Mouse (Mus musculus) erythroblast, embryonic 14.5 days (primary cell): ENCODE results near the gene Tas2r134.

Source experiments
- GATA1 ChIP-seq: IDR thresholded peaks from 2 replicates; pipeline ENCODE4 v1.6.1; 2012; ENCODE audit warnings: low read length, inconsistent platforms, mixed read lengths
- TAL1 ChIP-seq: IDR thresholded peaks from 3 replicates; pipeline ENCODE4 v1.6.1; 2012; ENCODE audit warnings: low read length, inconsistent platforms, mixed read lengths

GRCm38 (mm10) chr2:51643244-51644139 is 16.2 kb downstream of the Tas2r134 start:
- TF ChIP-seq GATA1 (no peak), TAL1 (no peak)
